Mouse (Mus musculus): ENCODE measurements around the gene Rps2.

Gene Rps2

GRCm38 (mm10) chr17:24769146-24769545 lies 51.2 kb downstream of the Rps2 start:
- DNase-seq (ENCODE audit: low spot score), result no peak
